Mouse (Mus musculus): ENCODE data around the gene Olfr1106. TPM values are rescaled to one million over a fixed set of nuclear protein-coding genes. Genes with fewer than 3 reads are reported as not detected.

Gene Olfr1106
- polyA plus RNA-seq (2017; shearing (Covaris generic)), result not detected

GRCm38 (mm10) chr2:87052173-87052572, at the start of gene Olfr1106:
TSS of gene Olfr1106 (minus strand) at chr2:87052273.
- ATAC-seq, result no peak

GRCm38 (mm10) chr2:87095908-87096307, 43.8 kb upstream of the Olfr1106 start, which contains the start of gene Olfr1109:
TSS of gene Olfr1109 (minus strand) at chr2:87096008.
- no peak for ATAC-seq

- ATAC-seq, result no peak
Observed at GRCm38 (mm10) chr2:87075717-87076116, 23.6 kb upstream of the Olfr1106 start, which contains the start of gene Olfr1107. TSS of gene Olfr1107 (minus strand) at chr2:87075817.

- ATAC-seq, result no peak
Observed at GRCm38 (mm10) chr2:87036431-87036830, 15.6 kb downstream of the Olfr1106 start, which contains the start of gene Olfr1105. TSS of gene Olfr1105 (minus strand) at chr2:87036531.

GRCm38 (mm10) chr2:87026980-87027379, 25.1 kb downstream of the Olfr1106 start, which contains the start of gene Olfr1104:
TSS of gene Olfr1104 (minus strand) at chr2:87027080.
- ATAC-seq, result no peak

GRCm38 (mm10) chr2:86998098-86998497, 54.0 kb downstream of the Olfr1106 start, which contains the start of gene Olfr1102:
TSS of gene Olfr1102 (plus strand) at chr2:86998398.
- ATAC-seq, result no peak

Other genes starting within 250 kb of the Olfr1106 start
- not detected for gene Olfr141, start 242.3 kb downstream of the Olfr1106 start, polyA plus RNA-seq (2017; shearing (Covaris generic))
- not detected for gene Olfr1094, start 227.6 kb downstream of the Olfr1106 start, polyA plus RNA-seq (2017; shearing (Covaris generic))
- gene Olfr1095, start 200.6 kb downstream of the Olfr1106 start, polyA plus RNA-seq (2017; shearing (Covaris generic)), result not detected
- not detected for gene Gm13723, start 177.5 kb downstream of the Olfr1106 start, polyA plus RNA-seq (2017; shearing (Covaris generic))
- gene Olfr1097, start 160.1 kb downstream of the Olfr1106 start, polyA plus RNA-seq (2017; shearing (Covaris generic)), result not detected
- gene Olfr1098, start 127.7 kb downstream of the Olfr1106 start, polyA plus RNA-seq (2017; shearing (Covaris generic)), result not detected
- not detected for gene Olfr1099, start 91.6 kb downstream of the Olfr1106 start, polyA plus RNA-seq (2017; shearing (Covaris generic))
- not detected for gene Olfr1100, start 72.3 kb downstream of the Olfr1106 start, polyA plus RNA-seq (2017; shearing (Covaris generic))
- gene Olfr1101, start 61.1 kb downstream of the Olfr1106 start, polyA plus RNA-seq (2017; shearing (Covaris generic)), result not detected
- not detected for gene Olfr1102, start 53.9 kb downstream of the Olfr1106 start, polyA plus RNA-seq (2017; shearing (Covaris generic))
- gene Olfr1104, start 25.2 kb downstream of the Olfr1106 start, polyA plus RNA-seq (2017; shearing (Covaris generic)), result not detected
- not detected for gene Olfr1105, start 15.7 kb downstream of the Olfr1106 start, polyA plus RNA-seq (2017; shearing (Covaris generic))
- not detected for gene Olfr1107, start 23.5 kb upstream of the Olfr1106 start, polyA plus RNA-seq (2017; shearing (Covaris generic))
- gene Olfr1109, start 43.7 kb upstream of the Olfr1106 start, polyA plus RNA-seq (2017; shearing (Covaris generic)), result not detected
- gene Olfr259, start 62.3 kb upstream of the Olfr1106 start, polyA plus RNA-seq (2017; shearing (Covaris generic)), result not detected
- not detected for gene Olfr1110, start 88.0 kb upstream of the Olfr1106 start, polyA plus RNA-seq (2017; shearing (Covaris generic))
- gene Olfr1111, start 100.4 kb upstream of the Olfr1106 start, polyA plus RNA-seq (2017; shearing (Covaris generic)), result not detected
- gene Olfr1112, start 135.5 kb upstream of the Olfr1106 start, polyA plus RNA-seq (2017; shearing (Covaris generic)), result not detected
- not detected for gene Olfr1113, start 156.7 kb upstream of the Olfr1106 start, polyA plus RNA-seq (2017; shearing (Covaris generic))
- gene Olfr1115, start 195.7 kb upstream of the Olfr1106 start, polyA plus RNA-seq (2017; shearing (Covaris generic)), result not detected
- under 1 TPM in 1 of 2 experiments, not detected in 1; 0.07 TPM for gene Olfr1116, start 215.3 kb upstream of the Olfr1106 start, polyA plus RNA-seq (2017; shearing (Covaris generic))